Mouse (Mus musculus): Measurements from ENCODE around the gene Slc1a2.

DNA sequence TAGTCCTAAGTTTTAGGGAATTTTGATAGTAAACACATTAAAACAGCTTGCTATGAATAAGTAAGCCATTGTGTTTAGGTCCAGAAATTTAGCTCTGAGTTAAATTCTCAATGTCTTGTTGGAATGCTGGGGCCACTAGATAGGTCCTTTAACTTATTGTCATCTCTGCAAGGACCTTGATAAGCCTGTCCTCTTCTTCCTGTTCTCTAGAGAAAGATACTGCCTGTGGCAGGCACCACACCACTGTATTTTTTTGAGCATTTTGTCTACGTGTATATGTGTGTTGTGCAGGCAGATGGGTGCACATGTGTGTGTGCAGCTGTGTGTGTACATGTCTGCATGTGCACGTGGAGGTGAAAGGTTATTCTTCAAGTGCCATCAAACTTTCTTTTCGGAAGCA lies 75.6 kb downstream of the Slc1a2 start:
- TF ChIP-seq CTCF (IDR thresholded peaks at IDR 0.05): no peak
- no peak for TF ChIP-seq EP300 (IDR thresholded peaks at IDR 0.05; ENCODE audit: insufficient read depth, low read depth, low read length)
- no peak for TF ChIP-seq POLR2A (IDR thresholded peaks at IDR 0.05; ENCODE audit: insufficient read depth, low read depth, low read length)

Measured in heart, adult 2 months (tissue).